Mouse (Mus musculus) 416B (cell line): Measurements from ENCODE around the gene Trpm3.
"Not testable (repeated sequence)": the region's sequence is repeated elsewhere in the genome, so short reads cannot be mapped to it uniquely, and the experiment has no call there.

ENCODE experiments used
- DNase-seq: peaks from one replicate; pipeline ENCODE4 v3.0.0; 2011; ENCODE audit warnings: low read depth

The Trpm3 gene

DNA sequence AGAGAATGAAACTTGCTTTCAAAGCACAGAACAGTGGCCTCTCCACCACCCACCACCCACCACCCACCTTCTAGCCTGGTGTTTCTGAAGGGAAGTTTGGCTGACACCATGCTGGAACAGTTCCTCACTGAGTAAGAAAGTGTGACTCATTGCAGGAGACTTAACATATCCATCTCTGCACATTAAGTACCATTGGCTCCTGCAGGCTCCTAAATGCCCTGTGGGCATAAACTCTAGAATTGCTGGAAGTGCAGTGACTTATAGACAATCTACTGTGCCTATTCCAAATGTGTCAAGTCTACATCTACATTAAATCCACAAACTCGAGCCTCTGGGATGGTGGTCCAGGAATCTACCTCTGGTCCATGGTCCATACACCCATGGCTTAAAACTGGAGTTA, 840.3 kb downstream of the Trpm3 start:
- no peak for DNase-seq

DNA sequence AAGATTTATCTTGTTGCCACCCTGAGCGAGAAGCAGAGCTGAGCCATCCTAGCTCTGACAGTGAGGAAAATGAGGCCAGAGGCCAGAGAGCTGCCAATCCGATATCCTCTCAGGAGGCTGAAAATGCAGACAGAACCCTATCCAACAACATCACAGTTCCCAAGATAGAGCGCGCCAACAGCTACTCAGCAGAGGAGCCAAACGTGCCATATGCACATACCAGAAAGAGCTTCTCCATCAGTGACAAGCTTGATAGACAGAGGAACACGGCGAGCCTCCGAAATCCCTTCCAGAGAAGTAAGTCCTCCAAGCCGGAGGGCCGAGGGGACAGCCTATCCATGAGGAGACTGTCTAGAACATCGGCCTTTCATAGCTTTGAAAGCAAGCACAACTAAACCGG, 849.1 kb downstream of the Trpm3 start:
- no peak for DNase-seq

DNA sequence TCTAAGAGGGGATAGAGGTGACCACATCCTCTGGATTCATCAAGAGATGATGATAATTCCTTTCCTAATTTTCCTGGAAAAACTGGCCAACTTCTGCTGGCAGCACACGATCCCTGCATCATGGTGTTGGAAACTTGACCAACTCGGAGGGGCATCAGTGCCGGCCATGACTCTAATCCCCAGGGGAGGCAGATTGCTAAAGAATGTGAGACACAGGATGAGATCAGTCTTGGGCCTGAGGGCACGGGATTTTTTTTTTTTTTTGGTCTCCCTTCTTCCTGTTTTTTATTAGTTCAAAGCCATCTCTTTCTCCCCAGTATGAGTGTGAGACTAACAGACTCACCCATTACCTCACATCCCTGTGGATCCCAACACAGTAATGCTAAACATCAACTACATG, 855.1 kb downstream of the Trpm3 start:
- no peak for DNase-seq

DNA sequence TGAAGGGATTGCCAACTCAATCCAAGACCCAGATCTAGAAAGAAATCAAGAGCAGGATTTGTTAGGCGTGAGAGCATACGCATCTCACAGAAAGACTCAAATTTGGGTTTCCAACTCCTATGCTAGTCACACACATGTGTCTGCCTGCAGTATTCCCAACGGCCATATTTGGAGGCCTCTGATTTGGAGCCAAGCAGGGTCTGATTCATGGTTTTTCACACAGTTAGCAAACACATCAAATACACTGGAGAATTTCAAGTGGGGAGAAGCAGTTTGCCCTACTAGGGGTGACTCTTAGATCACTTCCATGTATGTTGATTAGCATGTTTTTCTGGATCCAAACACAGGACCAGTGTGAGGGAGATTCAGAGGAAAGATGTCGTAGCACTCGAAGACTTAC, 855.7 kb downstream of the Trpm3 start:
- DNase-seq = no peak

DNA sequence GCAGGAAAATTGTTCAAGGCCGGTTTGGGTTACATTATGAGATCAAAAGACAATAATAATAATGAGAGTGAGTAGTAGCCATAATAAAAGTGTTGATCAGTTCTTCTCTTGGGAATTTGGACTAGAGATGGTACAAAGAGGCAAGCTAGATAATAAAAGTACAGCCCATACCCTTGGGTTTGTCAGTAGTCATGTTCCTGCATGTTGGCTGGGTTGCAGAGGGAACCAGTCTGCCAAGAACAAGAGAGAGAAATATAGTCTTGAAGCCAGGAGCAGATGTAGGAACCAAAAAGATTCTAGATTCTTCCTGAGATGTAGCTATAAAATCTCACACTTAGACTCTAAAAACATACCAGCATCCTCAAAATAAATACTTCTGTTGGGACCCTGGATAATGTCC, 861.4 kb downstream of the Trpm3 start:
- DNase-seq = no peak

DNA sequence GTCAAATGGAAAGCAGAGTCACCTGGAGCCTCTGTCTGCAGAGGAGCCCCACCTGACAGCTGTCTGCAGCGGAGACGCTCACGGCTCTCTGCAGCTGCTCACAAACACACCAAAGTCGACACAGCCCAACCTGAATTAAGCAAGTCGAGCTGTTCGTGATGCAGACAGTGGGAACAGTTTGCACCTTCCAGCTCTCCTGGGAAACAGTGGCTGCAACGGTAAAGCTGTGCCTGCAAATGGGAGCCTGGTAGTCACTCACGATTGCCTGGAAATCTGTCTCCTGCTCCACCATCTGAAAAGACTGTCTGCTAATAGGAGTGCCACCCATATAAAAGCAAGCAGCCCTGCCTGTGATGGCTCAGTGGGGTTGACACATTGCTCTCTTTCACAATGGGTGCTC, 865.0 kb downstream of the Trpm3 start:
- DNase-seq = no peak

DNA sequence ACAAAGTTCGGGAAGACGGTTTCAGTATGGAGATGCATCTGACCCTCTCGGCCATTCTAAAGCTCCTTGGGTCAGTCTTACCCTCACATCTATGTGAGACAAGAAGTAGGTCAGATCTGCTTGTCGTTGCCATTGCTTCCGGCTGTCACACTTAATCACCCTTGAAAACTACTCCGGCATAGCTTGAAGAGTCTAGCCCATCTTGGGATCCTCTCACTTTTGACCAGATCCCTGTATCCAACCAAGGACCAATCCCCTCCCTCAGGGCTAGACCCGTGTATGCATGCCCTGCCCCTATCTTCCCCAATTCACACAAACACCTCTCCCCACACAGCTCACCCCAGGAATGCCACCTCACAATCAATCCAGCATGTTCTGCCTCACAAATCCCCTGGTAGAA, 867.0 kb downstream of the Trpm3 start:
- DNase-seq = no peak

DNA sequence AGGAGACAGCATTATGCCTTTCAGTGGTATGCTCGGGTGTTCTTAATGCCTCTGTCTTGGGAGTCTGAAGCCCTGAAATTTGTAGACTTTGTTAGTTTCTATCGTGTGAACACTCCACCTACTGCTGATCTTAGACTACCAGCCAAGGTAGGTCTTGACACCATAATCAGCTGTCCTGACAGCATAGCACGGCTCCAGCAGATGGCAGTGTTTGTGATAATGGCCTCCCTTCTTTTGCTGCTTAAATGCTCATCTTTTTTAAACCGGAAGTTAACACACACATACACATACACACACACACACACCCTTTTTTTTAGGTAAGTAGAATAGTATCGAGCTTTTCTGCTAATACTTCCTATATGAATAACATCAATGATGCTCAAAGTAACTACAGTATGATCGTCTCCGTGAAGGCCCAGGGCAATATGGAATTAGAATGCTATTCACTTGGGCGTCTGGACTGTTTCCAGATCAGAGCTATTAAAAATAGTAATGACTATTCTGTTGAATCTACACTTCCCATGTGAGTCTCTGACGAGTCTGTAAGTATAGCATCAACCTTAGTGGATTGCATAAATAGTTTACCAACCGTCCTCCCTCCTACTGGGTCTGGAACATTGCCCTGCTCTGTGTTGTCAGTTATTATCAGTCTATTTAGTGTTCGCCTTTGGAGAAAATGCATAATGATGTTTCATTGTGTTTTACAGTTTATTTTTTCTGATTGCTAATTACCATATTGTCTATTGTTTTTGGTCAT, 867.8 kb downstream of the Trpm3 start:
- DNase-seq = peak; percentile 50

DNA sequence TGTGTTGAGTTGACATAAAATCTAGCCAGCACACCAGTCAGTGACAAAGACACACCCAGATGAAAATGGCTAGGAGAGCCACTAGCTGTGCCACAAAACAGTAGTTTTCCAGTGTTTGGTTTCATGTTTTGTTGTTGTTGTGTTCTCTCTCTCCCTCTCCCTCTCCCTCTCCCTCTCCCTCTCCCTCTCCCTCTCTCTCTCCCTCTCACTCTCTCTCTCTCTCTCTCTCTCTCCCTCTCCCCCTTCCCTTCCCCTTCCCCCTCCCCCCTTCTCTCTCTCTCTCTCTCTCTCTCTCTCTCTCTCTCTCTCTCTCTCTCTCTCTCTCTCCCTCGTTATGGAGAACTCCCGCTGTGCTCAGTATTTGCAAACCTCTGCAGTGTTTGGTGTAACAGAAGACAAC, 874.8 kb downstream of the Trpm3 start:
- no peak for DNase-seq

DNA sequence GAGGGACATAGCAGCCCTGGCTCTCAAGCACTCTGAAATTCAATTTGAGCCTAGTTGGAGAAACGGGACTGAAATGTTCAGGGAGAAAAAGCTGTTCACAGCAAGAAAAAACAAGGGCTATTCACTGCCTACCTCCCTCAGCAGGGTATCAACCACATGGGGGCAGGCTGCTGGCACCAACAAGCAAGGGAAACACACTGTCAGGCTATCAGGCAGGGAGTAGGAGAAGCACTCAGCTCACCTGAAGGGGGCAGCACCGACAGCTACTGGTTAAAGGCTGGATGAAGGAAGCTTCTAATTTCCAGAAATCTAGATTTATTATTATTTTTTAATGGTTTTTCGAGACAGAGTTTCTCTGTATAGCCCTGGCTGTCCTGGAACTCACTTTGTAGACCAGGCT, 876.7 kb downstream of the Trpm3 start:
- peak; percentile 73 for DNase-seq

DNA sequence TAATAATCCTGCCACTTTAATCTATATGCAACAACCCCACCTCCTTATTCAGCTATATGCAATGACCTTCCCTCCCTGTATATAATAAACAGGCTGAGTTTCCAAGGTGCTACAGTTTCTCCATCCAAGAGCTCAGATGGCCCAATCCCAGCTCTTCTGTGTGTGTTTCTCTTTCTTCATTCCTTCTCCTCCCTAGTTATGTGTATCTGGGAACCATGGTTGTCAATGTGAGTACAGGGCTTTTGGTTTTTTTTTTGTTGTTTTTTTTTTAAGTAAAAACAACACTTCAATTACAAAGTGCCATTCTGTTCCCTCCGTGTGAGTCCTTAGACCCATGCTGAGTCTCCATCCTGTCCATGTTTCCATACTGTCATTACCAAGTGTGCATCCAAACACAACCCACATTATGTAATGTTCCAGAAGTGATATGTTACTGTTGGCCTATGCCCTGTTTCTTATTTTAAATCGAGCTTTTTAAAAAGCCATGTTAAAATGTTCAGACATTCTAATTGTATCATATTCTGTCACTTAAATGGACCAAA, 879.4 kb downstream of the Trpm3 start:
- DNase-seq = no peak

DNA sequence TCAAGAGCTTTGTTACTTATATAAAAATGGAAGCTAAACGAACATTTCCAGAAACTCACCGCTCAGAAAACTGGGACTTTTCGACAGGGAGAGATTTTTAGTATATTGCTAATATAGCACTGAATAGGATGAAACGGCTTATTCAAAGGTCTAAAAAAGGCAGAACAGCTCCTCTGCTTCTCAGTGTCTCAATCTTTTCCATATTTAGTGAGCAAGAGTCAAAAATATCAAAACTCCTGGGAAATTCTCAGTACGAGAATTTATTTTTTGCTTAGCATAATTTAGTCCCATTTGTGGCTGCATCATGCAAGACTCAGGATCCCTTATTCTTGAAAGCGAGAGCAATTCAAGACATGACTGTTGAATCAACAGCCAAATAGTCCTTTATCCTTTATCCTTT, 884.1 kb downstream of the Trpm3 start:
- no peak for DNase-seq

DNA sequence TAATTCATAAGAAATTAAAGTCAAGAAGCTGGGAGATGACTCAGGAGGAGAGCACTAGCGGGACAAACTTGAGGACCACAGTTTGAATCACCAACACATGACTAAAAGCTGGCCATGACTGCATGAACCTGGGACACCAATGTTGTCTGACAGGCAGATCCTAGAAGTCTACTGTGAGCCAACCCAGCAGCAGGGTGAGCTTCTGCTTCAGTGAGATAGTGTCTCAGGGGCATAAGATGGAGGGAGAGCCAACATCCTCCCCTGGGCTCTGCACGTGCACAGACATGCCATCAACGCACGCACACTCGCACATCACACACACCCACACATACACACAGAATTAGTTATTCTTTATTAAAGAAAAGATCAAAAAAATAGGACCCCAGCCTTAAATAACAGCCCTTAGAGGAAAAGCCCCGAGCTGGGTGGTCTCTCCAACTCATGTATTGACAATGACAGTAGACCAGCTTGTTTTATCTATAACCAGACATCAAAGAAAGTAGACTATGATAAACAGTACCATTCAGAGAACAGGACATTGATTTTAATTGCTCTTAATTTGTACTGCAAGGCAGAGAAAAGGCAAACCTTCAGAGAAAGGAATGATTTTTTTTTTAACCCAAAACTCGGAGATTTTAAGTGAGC, 884.6 kb downstream of the Trpm3 start:
- DNase-seq = no peak

DNA sequence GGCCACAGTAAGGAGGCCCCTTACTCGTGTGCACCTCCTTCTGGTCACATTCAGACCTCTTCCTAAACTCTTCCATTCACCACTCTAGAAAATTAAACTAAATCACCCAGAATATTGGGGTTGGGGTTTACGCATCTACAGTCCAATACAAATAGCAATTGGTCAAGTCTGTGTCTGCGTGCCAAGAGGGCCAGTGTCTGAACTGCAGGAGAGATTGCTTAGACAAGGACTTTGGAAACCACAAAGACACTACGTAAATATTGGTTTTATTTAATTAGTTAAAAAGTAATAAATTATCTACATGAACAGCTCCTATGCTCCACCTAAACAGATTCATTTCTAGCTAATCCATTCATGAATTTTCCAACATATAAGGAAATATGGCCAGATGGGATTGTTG, 886.0 kb downstream of the Trpm3 start:
- DNase-seq = no peak

DNA sequence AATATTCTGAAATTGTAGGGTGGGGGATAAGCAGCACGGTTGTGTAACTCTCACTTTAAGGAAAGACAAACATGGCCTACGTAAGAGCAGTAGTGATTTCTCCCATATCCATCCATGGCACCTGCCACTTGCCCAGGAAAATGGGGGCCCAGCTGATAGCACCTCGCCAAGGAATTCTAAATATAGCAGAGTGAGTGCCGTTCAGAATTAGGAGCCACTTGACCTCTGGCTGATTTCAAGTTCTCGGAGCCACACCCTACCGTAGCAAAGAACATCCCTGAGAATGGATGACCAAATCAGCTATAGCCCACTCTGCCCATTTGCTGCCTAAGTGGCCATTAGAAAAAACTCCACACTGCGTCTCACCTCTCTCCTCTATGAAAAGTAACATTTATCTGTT, 887.6 kb downstream of the Trpm3 start:
- no peak for DNase-seq

DNA sequence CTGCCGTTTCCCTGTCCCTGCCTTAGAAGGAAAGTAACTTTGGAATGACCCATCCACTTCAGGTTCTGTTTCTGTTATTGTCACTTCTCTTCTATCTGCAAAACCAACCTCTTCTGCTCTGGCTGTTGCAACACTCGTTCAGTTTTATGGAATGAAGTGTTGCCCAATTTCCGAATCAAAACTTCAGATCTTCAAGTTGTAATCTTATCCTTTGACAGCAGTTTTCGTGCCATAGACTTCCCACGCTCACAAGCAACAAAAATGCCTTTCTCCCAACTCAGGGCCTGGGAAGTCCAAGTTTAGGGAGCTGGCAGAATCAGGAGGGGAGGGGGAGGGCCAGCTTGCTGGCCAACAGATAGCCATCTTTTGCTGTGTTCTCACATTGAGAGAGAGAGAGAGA, 889.4 kb downstream of the Trpm3 start:
- no peak for DNase-seq

DNA sequence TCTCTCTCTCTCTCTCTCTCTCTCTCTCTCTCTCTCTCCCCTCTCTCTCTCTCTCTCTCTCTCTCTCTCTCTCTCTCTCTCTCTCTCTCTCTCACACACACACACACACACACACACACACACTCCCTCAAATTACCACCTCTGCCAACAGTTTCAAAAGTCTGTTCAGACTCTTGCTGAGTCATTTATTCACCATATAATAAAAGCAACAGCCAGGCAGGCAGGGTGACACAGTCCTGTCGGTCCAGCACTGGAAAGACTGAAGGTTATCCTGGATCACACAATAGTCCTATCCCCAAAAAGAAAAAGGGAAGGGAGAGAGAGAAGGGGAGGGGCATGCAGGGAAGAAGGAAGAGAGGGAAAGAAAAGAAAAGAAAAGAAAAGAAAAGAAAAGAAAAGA, 894.5 kb downstream of the Trpm3 start:
- not testable (repeated sequence) for DNase-seq

DNA sequence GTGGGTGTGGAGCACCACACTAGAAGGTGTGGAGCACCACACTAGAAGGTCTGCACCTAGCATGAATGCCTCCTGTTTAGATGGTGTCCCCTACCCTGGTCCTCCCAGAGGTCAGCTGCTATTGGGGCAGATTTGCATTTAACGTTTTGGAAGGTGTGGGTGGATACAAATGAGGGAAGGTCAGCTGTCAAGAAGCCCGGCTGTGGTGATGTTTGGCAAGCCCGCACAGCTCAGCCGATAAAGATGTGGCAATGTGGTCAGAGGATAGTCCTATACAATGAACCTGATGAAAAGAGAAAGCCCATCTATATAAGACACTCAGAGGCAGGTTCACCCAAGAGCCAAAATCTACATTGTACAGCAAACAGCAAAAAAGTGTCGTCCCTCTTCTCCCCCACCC, 895.3 kb downstream of the Trpm3 start:
- DNase-seq = no peak

DNA sequence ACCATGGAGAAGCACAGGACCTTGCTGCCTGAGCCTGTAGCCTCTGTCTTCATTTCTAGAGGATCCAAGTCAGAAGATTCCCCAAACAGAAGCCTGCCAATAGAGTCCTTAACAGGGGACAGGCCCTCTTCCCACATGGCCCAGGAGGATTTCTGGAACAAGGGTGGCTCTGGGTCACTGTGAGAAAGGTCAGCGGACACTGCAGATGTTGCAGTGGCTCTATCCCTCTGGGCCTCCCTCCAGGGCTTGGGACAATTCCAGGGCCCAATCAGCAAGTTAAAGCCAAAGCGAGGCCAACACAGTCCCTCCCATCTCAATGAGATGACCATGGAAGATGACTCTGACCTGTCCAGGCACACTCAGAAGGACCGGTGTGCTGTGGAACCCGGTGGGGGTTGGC, 896.1 kb downstream of the Trpm3 start:
- DNase-seq = no peak

DNA sequence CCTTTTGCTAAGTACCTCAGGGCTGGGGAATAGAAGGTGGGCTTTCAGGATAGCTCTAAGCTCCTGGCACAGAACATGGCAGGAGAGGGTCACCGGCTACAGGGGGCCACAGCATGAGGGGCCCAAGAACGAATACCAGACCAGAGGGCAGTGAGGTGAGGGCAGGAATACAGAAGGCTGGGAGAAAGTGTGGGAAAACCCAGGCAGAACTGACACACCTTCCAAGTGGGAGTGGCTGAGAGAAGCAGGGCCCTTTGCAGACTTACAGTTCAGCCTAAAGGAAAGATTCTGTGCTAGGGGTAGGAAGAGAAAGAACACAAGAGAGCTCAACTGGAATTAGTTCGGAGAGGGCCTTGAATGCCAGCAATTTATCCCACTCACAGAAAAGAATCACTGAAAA, 896.9 kb downstream of the Trpm3 start:
- no peak for DNase-seq

DNA sequence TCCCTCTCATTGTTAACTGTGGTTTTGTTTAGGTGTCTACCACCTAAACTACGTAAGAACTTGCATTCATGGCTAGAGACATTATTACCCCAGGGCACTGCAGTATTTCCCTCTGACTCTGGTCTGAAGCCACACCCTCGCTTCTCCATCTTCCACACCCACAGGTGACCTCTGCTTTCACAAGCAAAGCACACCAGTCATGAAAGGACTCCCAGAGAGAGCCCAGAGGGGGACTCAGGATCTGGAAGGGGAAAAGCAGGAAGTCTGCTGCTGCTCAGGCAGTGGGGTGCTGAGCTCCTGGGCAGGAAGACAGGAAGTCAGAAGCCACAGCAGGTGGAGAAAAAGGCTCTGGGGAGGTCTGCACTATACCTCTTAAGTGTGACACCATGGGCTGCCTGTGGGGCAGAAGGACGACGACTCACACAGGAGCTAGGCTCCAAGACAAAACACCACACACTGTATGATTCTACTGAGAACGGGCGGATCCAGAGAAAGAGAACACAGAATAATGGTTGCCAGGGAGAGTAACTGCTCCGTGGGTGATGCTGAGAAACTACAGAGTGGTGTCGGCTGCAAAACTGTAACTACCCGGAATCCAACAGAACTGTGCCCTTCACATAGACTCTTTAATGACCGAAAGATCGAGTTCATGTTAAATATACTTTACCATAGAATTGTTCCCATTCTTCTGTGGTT, 898.1 kb downstream of the Trpm3 start:
- no peak for DNase-seq

DNA sequence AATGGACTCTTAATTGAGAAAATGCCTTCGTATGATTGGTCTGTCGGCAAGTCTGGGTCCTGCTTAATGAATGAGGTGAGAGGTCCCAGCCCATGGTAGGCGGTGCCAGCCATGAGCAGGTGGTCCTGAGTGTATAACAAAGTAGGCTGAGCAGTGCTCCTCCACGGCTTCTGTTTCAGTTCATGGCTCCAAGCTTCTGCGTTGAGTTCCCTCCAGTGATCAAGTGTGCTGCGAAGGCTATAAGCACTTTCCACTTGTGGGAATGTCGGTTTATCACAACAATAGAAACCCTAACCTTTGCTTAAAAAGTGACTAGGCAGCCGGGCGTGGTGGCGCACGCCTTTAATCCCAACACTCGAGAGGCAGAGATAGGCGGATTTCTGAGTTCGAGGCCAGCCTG, 898.7 kb downstream of the Trpm3 start:
- no peak for DNase-seq

DNA sequence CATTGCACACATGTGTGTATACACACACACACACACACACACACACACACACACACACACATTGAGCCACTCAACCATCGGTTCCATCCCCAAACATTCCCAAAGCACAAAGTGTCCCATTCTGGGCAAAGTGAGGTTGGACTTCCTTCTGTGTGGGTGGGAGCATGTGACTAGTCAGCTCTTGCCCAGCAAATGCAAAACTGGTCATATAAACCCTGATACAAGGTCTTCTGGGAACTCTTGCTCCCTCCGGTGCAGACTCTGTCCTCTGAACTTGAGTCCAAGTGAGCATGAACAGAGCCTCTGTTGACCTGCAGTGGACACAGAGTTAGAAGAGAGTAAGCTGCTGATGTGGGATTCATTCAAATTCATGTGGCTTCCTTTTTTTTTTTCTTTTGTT, 899.5 kb downstream of the Trpm3 start:
- DNase-seq = no peak
